Mouse (Mus musculus) heart, postnatal 25 days (tissue): Measurements from ENCODE around the gene Adipor1. TPM values are rescaled to one million over a fixed set of nuclear protein-coding genes. Genes with fewer than 3 reads are reported as not detected.
A peak's percentile ranks its signal among the peaks of the same experiment; 100 is the strongest.
"Not testable (repeated sequence)": the region's sequence is repeated elsewhere in the genome, so short reads cannot be mapped to it uniquely, and the experiment has no call there.

ENCODE experiments used
- DNase-seq: peaks from one replicate; pipeline ENCODE4 v3.0.0; 2022; ENCODE audit warnings: low spot score
- intact Hi-C: fragments of 180-260 bp; cut with DNase I; formaldehyde crosslinking; loops from one replicate; pipeline ENCODE4 v1.15.1; 2025
- total RNA-seq, 2 experiments: library from RNA; stranded (reverse); gene quantifications; 2 replicates each; pipeline ENCODE4 v1.2.3; 2021

Gene Adipor1
- total RNA-seq, 2 experiments from 2014 or later: 140 TPM

DNA sequence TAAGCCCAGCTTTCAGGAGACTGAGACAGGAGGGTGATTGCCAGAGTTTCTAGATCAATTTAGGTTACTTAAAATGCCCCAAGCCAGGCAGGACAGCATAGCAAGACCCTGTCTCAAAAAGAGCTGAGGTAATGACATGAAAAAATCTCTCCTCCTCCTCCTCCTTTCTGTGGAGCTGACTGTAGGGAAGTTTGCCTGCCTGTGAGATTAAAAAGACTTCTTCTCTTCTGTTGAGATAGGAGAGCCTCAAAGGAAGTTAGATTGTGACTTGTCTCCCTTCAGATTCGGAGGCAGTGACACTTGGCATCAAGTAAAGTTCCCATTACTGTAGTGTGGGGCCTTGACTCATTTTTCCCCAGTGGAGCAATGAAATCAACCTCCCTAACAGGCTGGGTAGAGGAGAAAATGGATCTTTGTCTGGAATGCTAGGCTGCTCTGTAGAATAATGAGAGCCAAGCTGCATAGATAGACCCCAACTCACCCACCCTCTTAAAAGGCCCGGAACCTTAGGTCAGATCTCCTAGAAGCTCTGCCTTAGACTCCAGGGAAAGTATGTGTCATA, 3.3 kb downstream of the Adipor1 start:
- no peak for DNase-seq

DNA sequence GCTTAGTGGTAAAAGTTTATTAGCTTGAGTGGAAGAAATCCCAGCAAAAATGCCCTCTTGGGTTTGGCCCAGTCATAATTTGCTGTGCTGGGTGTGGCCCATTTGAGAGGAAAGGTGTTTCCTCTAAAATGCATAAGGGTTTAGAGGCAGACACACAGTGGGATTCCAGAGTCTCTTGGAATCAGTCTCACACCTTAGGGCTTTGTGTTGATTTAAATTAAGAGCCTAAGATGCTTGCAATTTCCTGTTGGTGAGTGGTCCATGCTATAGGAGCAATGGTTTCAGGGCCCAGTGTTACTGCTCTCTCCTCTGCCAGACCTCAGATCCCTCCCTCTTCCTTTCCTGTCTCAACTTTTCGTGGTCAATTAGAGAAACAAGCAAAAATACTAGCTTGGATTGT, 4.0 kb downstream of the Adipor1 start:
- intact Hi-C loops: loop anchor here (5.0 kb wide), 1 partner anchor 33 kb away; no protein-coding TSS in a partner anchor
- DNase-seq: no peak

More for the DNA sequence above, 3.3 kb downstream of the Adipor1 start:
- intact Hi-C loops: loop anchor here (5.0 kb wide), 1 partner anchor 34 kb away; no protein-coding TSS in a partner anchor

DNA sequence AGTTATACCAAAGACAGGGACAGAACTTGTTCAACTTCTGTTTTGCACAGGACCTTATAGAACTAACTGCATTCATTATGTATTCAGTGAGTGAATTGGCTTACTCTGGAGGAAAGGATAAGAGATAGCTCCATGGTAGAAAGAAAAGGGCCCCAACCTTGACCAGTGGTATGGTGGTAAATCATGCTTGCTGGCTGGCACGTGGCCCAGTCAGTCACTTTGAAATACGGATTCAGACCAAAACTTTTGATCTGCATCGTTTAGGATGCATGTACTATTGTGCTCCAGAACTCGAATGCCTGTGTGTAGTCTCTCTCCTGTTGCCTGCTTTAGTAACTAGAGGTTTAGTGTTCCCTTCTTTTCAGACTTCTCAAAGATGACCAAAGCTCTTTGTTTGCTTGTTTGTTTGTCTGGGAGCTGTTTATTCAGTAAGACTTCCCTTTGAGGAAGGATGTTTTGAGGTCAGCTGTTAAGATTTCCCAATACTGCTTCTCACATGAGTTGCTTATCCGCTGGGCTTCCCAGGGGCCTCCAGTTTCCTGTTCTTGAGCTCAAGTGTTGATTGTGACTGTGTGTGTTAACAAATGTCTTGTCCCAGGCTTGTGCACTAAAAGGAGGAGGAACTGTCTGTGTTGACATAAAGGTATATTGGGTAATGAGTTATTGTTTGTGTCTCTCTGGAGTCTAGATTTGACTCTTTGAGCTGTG, 4.7 kb downstream of the Adipor1 start:
- intact Hi-C loops: loop anchor here (5.0 kb wide), 1 partner anchor 32 kb away; no protein-coding TSS in a partner anchor
- DNase-seq: no peak

DNA sequence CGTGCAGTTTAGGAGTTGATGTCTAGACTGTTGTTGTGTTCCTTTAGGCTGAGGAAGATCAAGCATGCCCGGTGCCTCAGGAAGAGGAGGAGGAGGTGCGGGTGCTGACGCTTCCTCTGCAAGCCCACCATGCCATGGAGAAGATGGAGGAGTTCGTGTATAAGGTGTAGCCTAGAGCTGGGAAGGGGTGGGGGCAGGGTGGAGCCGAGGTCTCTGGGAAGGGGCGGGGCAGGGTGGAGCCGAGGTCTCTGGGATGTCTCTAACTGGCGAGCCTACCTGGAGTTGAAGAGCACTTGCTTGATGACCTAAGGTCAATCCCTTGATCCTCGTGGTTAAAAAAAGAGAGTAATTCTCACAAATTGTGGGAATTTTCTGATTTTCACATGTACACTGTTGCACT, 8.7 kb downstream of the Adipor1 start:
- intact Hi-C loops: no loop called here
- DNase-seq: no peak

DNA sequence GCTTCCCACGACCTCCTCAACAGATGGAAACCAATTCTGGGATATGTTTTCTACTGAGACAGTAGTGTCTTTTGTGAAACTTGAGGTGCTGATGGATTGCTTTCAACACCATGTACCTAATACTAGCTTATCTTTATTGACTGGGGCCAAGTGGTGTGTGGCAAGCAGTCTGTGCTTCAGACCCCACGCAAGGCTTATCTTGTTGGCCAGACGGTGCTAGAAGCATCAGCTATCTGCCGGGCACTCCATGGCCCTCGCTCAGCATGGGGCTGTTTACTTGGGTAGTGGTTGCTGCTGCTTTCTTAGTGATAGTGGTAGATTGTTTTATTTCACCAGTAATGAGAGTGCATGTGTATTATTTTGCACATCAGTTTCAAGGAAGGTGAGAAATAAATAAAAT, 11.1 kb downstream of the Adipor1 start:
- intact Hi-C loops: no loop called here
- no peak for DNase-seq

DNA sequence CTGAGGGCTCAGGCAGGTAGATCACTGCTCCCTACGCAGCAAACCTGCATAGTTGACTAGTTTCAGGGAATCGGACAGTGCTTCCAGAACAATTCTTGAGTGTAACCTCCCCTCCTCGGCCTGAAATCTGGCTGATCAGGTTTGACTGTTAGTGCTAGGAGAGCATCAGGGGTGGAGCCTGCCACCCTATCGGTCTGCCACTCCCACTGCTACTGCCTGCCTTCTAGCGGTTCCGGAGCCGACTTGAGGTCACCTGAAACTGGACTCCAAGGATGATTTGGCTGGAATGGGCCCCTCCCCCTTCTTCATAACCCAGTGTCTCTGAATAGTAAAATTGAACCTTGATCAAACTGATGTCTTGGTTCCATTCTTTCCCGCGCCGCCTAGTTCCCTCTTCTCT, 17.8 kb downstream of the Adipor1 start:
- intact Hi-C loops: no loop called here
- no peak for DNase-seq

DNA sequence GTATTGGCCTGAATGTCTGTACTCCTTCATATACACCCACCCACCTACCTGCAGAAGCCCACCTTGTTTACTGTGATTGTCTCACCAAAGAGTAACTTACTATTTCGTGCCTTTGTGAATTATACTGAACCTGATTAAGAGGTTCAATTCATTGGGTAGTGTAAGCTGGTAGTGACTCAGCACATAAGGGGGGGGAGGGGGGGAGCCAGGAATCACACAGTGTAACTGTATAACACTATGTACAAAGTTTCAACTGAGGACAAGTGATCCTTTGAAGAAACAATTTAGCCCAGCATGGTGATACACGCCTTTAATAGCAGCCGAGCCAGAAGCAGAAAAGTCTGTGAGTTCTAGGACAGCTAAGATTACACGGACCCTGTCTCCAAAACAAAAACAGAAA, 18.3 kb downstream of the Adipor1 start:
- intact Hi-C loops: no loop called here
- no peak for DNase-seq

DNA sequence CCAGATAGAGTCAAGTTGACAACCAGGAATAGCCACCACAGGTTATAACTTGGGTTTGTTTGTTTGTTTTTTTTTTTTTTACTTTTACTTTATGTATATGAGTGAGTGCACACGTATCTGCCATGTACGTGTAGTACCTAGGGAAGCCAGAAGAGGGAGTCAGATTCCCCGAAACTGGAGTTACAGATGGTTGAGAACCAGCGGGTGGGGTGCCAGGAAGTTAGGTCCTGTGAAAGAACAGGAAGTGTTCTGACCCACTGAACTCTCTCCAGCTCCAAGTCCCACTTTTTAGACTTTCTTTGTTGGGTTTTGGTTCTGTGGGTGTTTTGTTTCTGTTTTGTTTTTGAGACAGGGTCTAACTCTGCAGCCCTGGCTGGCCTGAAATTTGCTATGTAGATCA, 20.2 kb downstream of the Adipor1 start:
- DNase-seq: no peak
- intact Hi-C loops: no loop called here

DNA sequence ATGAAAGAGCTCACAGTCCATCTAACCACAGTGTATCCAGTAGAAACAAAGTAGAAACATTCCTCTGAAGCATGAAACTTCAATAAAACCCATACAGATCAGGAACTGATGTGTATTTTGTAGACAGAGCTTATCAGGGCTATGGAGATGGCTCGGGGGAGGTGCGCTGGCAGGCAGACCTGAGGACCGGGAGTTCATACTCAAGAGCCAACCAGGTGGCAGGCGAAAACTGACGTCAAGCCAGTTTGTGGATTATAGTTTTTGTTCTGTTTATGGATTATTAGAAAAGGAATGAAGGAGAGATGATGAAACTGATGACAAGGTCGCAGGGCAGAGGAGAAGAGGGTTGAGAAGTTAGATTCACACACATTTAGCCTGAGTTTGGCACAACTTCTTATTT, 25.3 kb downstream of the Adipor1 start:
- intact Hi-C loops: no loop called here
- DNase-seq: no peak

DNA sequence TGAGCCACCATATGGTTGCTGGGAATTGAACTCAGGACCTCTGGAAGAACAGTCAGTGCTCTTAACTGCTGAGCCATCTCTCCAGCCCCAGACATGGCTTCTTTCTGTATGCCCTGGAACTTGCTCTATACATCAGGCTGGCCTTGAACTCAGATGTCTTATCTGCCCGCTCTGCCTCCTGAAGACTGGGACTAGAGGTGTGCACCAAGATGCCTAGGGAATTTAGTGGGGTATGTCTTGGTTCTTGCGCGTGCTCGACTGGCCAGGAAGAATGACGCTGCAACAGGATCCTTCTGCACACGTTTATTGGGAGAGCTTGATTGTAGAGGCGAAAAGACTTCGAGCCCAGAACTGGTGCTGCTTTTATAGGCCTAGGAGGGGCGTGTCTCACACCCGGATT, 26.6 kb downstream of the Adipor1 start:
- intact Hi-C loops: not testable (repeated sequence)

DNA sequence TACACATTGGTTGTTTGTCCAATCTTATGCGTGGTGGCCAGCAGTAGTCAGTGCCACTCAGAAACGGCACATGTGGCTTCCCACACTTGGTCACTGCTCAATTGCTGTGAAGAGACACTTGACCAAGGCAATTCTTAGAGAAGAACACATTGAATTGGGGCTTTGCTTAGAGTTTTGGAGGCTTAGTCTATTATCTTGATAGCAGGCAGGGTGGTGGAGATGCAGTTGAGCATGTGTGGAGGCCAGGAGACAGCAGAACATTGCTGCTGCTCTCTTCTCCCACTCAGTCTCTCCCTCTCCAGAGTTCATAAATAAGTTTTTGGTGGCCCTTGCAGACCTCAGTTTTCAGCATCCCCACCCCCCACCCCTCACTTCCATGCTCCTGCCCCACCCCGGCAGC, 27.2 kb downstream of the Adipor1 start:
- intact Hi-C loops: no loop called here
- DNase-seq: no peak

More for the DNA sequence above, 26.6 kb downstream of the Adipor1 start:
- DNase-seq: not testable (repeated sequence)

DNA sequence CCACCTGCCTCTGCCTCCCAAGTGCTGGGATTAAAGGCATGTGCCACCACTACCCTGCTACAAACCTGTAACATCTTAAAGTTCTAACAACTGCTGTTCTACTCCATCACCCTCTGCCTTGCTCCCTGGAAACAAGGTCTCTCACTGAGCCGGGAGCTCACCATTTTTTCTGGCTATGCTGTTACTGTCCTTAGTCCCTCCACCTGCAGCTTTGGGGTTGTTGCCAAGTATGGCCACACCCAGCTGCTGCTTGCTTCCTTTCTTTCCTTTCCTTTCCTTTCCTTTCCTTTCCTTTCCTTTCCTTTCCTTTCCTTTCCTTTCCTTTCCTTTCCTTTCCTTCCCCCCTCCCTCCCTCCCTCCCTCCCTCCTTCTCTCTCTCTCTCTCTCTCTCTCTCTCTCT, 28.1 kb downstream of the Adipor1 start:
- DNase-seq, intact Hi-C loops: not testable (repeated sequence)

DNA sequence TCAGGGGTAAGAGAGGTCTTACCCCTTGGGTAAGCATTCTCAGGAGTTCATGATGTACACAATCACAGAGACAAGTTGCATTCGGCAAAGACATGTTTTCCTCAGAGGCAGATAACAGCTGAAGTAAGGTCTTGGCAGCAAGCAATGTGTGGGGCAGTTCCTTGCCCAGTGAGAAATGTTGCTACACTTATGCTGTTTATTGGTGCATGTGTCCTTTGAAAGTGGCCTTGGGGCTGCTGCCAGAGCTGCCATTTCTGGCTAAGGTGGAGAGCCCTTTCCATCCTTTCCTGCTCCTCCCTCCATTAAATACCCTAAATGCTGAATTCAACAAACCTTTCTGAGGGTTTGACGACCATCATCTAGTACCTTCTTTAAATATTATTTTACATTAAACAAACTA, 30.2 kb downstream of the Adipor1 start:
- intact Hi-C loops: no loop called here

DNA sequence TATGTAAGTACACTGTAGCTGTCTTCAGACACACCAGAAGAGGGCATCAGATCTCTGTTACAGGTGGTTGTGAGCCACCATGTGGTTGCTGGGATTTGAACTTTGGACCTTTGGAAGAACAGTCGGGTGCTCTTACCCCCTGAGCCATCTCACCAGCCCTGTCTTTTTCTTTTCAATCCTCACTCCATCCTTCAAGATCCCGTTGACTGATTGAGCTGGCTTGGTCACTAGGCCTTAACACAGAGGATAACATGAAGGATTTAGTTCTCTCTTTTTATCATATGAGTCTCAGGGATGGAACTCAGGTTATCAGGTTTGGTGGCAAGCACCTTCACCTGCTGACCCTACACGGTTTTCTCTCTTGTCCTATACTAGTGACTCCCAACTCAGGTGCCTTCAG, 33.4 kb downstream of the Adipor1 start:
- DNase-seq, intact Hi-C loops: not testable (repeated sequence)

More for the DNA sequence above, 30.2 kb downstream of the Adipor1 start:
- no peak for DNase-seq

DNA sequence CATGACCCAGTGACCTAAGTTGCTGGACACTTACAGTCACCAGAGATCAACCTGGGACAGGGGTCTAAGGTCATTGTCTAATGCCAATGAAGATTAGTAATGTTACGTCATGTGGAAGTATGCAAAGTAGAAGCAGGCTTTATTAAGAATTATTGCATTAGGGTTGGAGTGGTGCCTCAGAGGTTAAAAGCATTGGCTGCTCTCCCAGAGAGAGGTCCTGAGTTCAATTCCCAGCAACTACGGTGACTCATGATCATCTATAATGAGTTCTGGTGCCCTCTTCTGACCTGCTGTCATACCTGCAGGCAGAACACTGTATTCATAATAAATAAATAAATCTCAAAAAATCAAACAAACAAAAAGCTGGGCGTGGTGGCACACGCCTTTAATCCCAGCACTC, 35.0 kb downstream of the Adipor1 start:
- DNase-seq: no peak
- intact Hi-C loops: loop anchor here (5.0 kb wide), 1 partner anchor 33 kb away; the partner anchor contains the start of gene Adipor1

DNA sequence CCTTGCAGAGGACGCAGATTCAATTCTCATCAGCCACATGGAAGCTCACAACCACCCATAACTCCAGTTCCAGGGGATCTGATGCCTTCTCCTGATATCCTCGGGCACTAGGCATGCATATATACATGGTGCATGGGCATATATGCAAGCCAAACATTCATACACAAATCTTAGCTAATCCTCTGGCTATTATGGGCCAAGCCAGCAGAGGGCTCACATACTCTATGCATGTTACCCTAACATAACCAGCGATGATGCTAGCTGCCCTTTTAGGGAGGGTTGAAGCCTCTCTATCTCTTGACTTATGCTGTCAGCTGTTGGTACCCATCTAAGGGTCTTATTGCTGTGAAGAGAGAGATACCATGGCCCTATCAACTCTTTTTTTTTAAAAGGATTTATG, 35.8 kb downstream of the Adipor1 start:
- no peak for DNase-seq
- intact Hi-C loops: loop anchor here (5.0 kb wide), 1 partner anchor 34 kb away; the partner anchor contains the start of gene Adipor1

DNA sequence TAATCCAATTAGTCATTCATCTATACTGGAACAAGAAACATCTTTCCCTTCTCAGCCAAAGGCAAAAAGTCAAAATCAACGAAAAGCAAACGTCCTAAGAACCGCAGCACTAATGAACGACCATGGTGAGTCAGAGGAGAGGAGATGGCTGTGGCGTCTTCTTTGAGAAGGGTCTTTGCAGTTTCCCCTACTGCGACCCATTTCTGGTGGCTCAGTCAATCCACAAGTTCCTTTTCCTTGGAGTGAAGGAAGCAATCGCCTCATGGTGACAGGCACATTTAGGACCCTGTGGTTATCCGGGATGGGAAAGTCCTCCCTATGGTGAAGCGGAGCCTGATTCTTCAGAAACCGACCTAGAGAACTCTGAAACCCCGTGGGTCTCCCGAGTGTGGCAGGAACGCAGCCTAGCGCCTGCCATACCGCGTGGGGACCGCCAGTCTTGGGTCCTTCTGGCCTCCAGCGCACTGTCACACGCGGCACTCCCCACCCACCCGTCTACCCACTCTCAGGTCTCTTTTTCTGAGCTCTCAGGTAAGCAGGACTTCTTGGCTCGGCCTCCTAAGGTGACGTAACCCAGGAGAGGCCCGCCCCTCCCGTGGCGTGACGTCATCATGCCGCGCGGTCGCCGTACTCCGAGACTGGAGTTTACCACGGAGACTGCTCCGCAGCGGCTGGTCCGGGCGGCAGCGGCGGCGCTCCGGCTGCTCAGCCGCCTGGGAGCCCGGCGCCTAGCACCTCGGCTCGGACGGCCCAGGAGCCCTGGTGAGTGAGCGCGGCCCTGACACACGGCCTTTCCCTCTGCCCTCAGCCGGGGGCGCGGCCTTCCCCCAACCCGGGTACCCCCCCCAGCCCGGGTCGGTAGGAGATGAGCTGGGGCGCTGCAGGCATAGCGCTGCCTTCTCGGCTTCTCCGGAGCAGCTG, 40.0 kb downstream of the Adipor1 start, which contains the start of gene Klhl12:
Klhl12 (plus strand) TSS at position 628 of the 921 bp plus-strand sequence.
- intact Hi-C loops: loop anchor here (1.0 to 5.0 kb wide), 2 partner anchors 38 to 87 kb away; partner anchors contain the start of gene Adipor1
- DNase-seq: peak; percentile 81

DNA sequence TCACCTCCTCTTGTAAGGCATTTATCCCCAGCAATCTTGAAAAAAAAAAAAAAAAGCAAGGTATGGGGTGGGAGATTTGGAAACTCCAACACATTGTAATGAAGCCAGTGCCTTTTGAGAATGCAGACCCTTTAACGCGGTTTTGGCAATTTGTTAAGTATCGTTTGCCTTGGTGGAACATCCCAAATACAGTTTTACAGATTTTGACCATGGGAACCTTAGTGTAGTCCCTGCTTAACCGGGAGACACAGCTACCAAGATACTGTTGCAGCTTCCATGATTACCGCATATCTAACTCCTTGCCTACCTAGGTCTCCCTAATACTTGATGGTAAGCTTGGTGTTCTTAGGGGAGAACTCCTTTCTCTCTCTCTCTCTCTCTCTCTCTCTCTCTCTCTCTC, 40.9 kb downstream of the Adipor1 start:
- DNase-seq: no peak

DNA sequence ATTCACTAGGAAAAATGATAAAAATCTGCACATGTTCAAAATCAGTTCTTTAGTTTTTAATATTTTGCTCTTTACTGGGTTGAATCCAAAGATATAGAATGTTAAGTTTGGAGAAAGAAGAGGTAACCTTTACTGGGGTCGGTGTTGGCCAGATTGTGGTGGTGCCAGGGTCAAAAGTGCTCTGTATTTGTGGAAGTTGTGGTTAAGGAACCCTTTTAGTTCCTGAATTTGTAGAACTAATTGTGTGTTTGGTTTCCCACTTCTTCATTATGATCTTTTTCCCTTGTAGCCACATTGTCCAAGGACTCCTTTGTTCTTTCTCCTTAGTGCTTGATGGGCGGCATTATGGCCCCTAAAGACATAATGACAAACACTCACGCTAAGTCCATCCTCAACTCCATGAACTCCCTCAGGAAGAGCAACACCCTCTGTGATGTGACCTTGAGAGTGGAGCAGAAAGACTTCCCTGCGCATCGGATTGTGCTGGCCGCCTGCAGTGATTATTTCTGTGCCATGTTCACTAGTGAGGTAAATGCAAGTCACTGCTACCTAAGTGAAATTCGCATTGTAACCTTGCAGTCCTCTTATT, 43.1 kb downstream of the Adipor1 start:
- no peak for DNase-seq

More for the DNA sequence above, 40.9 kb downstream of the Adipor1 start:
- intact Hi-C loops: no loop called here

More for the DNA sequence above, 43.1 kb downstream of the Adipor1 start:
- intact Hi-C loops: no loop called here
